In genomic region chr17:5043871-5044270, GRCm38 (mm10) we compare ENCODE assay signal across 28 mouse cellular contexts. TPM values are rescaled to one million over a fixed set of nuclear protein-coding genes. Genes with fewer than 3 reads are reported as not detected.
DNase-seq lines count a peak whose midpoint lies in the region; ATAC-seq lines count a peak whose summit lies in the region.
"Had no signal": no experiment of that assay in that cellular context is flagged by ENCODE, and none has a peak within 500 bp of the region (broad histone marks: within the 10 kb centered on the region; RNA-seq: fewer than 3 reads in every experiment).

No protein-coding gene starts in this region.

- no peaks in the 10 kb centered on the region for H3K9me3 ChIP-seq in hindbrain, embryonic 14.5 days (ENCODE audit: control insufficient read depth, low read length)
- no peaks in the 10 kb centered on the region for H3K9me3 ChIP-seq in hindbrain, embryonic 10.5 days
- no peaks in the 10 kb centered on the region for H3K9me3 ChIP-seq in kidney, embryonic 15.5 days (replicated peaks)
- H3K9me3 ChIP-seq in neural tube, embryonic 13.5 days: no peaks in the 10 kb centered on the region
- no peaks in the 10 kb centered on the region for H3K9me3 ChIP-seq in neural tube, embryonic 15.5 days (replicated peaks)
- H3K9me3 ChIP-seq: forebrain, embryonic 15.5 days; heart, embryonic 10.5 days; liver, embryonic 15.5 days; lung, embryonic 15.5 days; midbrain, embryonic 12.5 days; neural tube, embryonic 12.5 days had no signal

- ATAC-seq in hindbrain, embryonic 14.5 days (ENCODE audit: low FRiP score): no peak
- no peak for ATAC-seq in kidney, embryonic 15.5 days (replicated peaks; ENCODE audit: low FRiP score)
- ATAC-seq in neural tube, embryonic 13.5 days (ENCODE audit: low read depth): no peak
- ATAC-seq in neural tube, embryonic 15.5 days (ENCODE audit: low FRiP score): no peak
- ATAC-seq in monocyte, adult 5-6 weeks (replicated peaks; ENCODE audit: insufficient number of reproducible peaks, low FRiP score, low TSS enrichment, poor library complexity, severe bottlenecking): no peak
- ATAC-seq: activated CD4-positive, CD25-positive, alpha-beta regulatory T cell, adult 4 months; CD4-positive, CD25-positive, alpha-beta regulatory T cell, adult 4 months; forebrain, embryonic 15.5 days; inflammation-experienced regulatory T-cells, adult 6 months had no signal

- peak; percentile 33 for DNase-seq in hindbrain, embryonic 14.5 days (ENCODE audit: low spot score)
- DNase-seq in hindbrain, embryonic 10.5 days (ENCODE audit: low spot score): no peak
- peak; percentile 38 for DNase-seq in kidney, adult 9 months
- no peak for DNase-seq in neural tube, embryonic 10.5 days (ENCODE audit: extremely low spot score, low spot score)
- DNase-seq: adrenal gland, adult 2 months; adrenal gland, postnatal 36 days; cerebellum, adult 9-10 months; cerebellum, postnatal 36 days; gastrocnemius, postnatal 25 days; heart, adult 11 months; heart, postnatal 4 days; liver; lung, postnatal 36 days; thymus, postnatal 4 days had no signal

- no peak overlapping the region for H3K27ac ChIP-seq in hindbrain, embryonic 14.5 days
- no peak overlapping the region for H3K27ac ChIP-seq in hindbrain, embryonic 10.5 days
- H3K27ac ChIP-seq in kidney, embryonic 15.5 days: no peak overlapping the region
- peak overlapping the region; percentile 20; the same call in 1 of the 2 replicates for H3K27ac ChIP-seq in neural tube, embryonic 13.5 days (replicated peaks)
- H3K27ac ChIP-seq in neural tube, embryonic 15.5 days (replicated peaks): 0 out of 2 replicates have a peak overlapping the region, but pooled peaks have one; percentile 45
- H3K27ac ChIP-seq: forebrain, embryonic 15.5 days; heart, embryonic 10.5 days; kidney, postnatal 0 days; liver, embryonic 15.5 days; lung, embryonic 15.5 days; midbrain, embryonic 12.5 days; neural tube, embryonic 12.5 days had no signal

- no peak overlapping the region for H3K4me3 ChIP-seq in hindbrain, embryonic 14.5 days (replicated peaks; ENCODE audit: low read length)
- no peak overlapping the region for H3K4me3 ChIP-seq in hindbrain, embryonic 10.5 days
- H3K4me3 ChIP-seq in kidney, embryonic 15.5 days (replicated peaks): no peak overlapping the region
- H3K4me3 ChIP-seq in neural tube, embryonic 13.5 days: no peak overlapping the region
- no peak overlapping the region for H3K4me3 ChIP-seq in neural tube, embryonic 15.5 days (replicated peaks)
- H3K4me3 ChIP-seq: forebrain, embryonic 15.5 days; heart, embryonic 10.5 days; liver, embryonic 15.5 days; lung, embryonic 15.5 days; midbrain, embryonic 12.5 days; neural tube, embryonic 12.5 days had no signal

- H3K4me1 ChIP-seq in hindbrain, embryonic 14.5 days (replicated peaks; ENCODE audit: control insufficient read depth, insufficient read depth, low read length): peaks cover 24% of the 10 kb centered on the region; the same call in 1 of the 2 replicates
- H3K4me1 ChIP-seq in hindbrain, embryonic 10.5 days (replicated peaks): peaks cover 13% of the 10 kb centered on the region
- H3K4me1 ChIP-seq in kidney, embryonic 15.5 days: peaks cover 46% of the 10 kb centered on the region
- peaks cover 58% of the 10 kb centered on the region for H3K4me1 ChIP-seq in neural tube, embryonic 13.5 days (replicated peaks)
- peaks cover 42% of the 10 kb centered on the region for H3K4me1 ChIP-seq in neural tube, embryonic 15.5 days

- no peak overlapping the region for H3K4me2 ChIP-seq in hindbrain, embryonic 14.5 days (replicated peaks)
- H3K4me2 ChIP-seq in kidney, embryonic 15.5 days: no peak overlapping the region
- H3K4me2 ChIP-seq in neural tube, embryonic 13.5 days: no peak overlapping the region
- H3K4me2 ChIP-seq in neural tube, embryonic 15.5 days: no peak overlapping the region
- H3K4me2 ChIP-seq: forebrain, embryonic 15.5 days; liver, embryonic 15.5 days; lung, embryonic 15.5 days; midbrain, embryonic 12.5 days; neural tube, embryonic 12.5 days had no signal

- no peak overlapping the region for H3K9ac ChIP-seq in hindbrain, embryonic 14.5 days
- no peak overlapping the region for H3K9ac ChIP-seq in kidney, embryonic 15.5 days
- H3K9ac ChIP-seq in neural tube, embryonic 13.5 days: no peak overlapping the region
- no peak overlapping the region for H3K9ac ChIP-seq in neural tube, embryonic 15.5 days (replicated peaks)
- H3K9ac ChIP-seq: forebrain, embryonic 15.5 days; liver, embryonic 15.5 days; lung, embryonic 15.5 days; midbrain, embryonic 12.5 days; neural tube, embryonic 12.5 days had no signal

- H3K36me3 ChIP-seq in hindbrain, embryonic 14.5 days (replicated peaks; ENCODE audit: control insufficient read depth, insufficient read depth): peaks cover 14% of the 10 kb centered on the region; the same call in 1 of the 2 replicates
- peaks cover 38% of the 10 kb centered on the region for H3K36me3 ChIP-seq in hindbrain, embryonic 10.5 days
- peaks cover 21% of the 10 kb centered on the region for H3K36me3 ChIP-seq in kidney, embryonic 15.5 days
- H3K36me3 ChIP-seq in neural tube, embryonic 13.5 days: peaks cover 17% of the 10 kb centered on the region; the same call in 1 of the 2 replicates
- no peaks in the 10 kb centered on the region for H3K36me3 ChIP-seq in neural tube, embryonic 15.5 days

- H3K27me3 ChIP-seq in hindbrain, embryonic 14.5 days (ENCODE audit: control insufficient read depth, insufficient read depth, low read length): no peaks in the 10 kb centered on the region
- no peaks in the 10 kb centered on the region for H3K27me3 ChIP-seq in hindbrain, embryonic 10.5 days (ENCODE audit: insufficient read depth, poor library complexity, severe bottlenecking)
- H3K27me3 ChIP-seq in kidney, embryonic 15.5 days: no peaks in the 10 kb centered on the region
- no peaks in the 10 kb centered on the region for H3K27me3 ChIP-seq in neural tube, embryonic 13.5 days
- no peaks in the 10 kb centered on the region for H3K27me3 ChIP-seq in neural tube, embryonic 15.5 days (replicated peaks)
- H3K27me3 ChIP-seq: forebrain, embryonic 15.5 days; liver, embryonic 15.5 days; lung, embryonic 15.5 days; midbrain, embryonic 12.5 days; neural tube, embryonic 12.5 days had no signal

- WGBS in hindbrain, embryonic 14.5 days: 41% methylated on average over 7 of the region's 7 CpGs
- WGBS in hindbrain, embryonic 10.5 days: 80% methylated on average over 7 of the region's 7 CpGs
- WGBS in kidney, embryonic 15.5 days: 76% methylated on average over 7 of the region's 7 CpGs
- 61% methylated on average over 7 of the region's 7 CpGs for WGBS in neural tube, embryonic 13.5 days
- WGBS in neural tube, embryonic 15.5 days: 56% methylated on average over 7 of the region's 7 CpGs

RNA-seq across cellular contexts. Expression of gene Arid1b, which starts 49.7 kb away (rescaled TPM):
- 18.8 and 20.5 TPM in 2 replicates for polyA plus RNA-seq in hindbrain, embryonic 14.5 days (2014; fragmentation: Nextera tagmentation; extraction: Ambion mirVana)
- polyA plus RNA-seq in hindbrain, embryonic 10.5 days (2016; fragmentation: Nextera tagmentation; extraction: Ambion mirVana): 10.4 and 11.7 TPM in 2 replicates
- 11.2 and 12.9 TPM in 2 replicates for polyA plus RNA-seq in kidney, embryonic 15.5 days (2015; fragmentation: Nextera tagmentation; extraction: Ambion mirVana)
- 14.1 and 14.4 TPM in 2 replicates for polyA plus RNA-seq in neural tube, embryonic 13.5 days (2015; fragmentation: Nextera tagmentation; extraction: Ambion mirVana)
- polyA plus RNA-seq in neural tube, embryonic 15.5 days (2015; fragmentation: Nextera tagmentation; extraction: Ambion mirVana): 12.5 and 13.5 TPM in 2 replicates
- total RNA-seq in monocyte, adult 5-6 weeks (2017): 15.9 to 37.8 TPM (median 20.9 TPM) in 3 replicates

Comparison
In these comparisons a context has a peak if more than half of its experiments do, and no peak if none do; other contexts are left out.
1. DNase-seq: peak in hindbrain, embryonic 14.5 days (single experiment) and kidney, adult 9 months (single experiment); none in hindbrain, embryonic 10.5 days (single experiment) and neural tube, embryonic 10.5 days (single experiment).
2. H3K27ac ChIP-seq: peak in neural tube, embryonic 13.5 days (single experiment) and neural tube, embryonic 15.5 days (single experiment); none in hindbrain, embryonic 14.5 days (single experiment), hindbrain, embryonic 10.5 days (single experiment) and kidney, embryonic 15.5 days (single experiment).